ENCODE assay signal across 17 mouse cellular contexts in the genomic region with DNA sequence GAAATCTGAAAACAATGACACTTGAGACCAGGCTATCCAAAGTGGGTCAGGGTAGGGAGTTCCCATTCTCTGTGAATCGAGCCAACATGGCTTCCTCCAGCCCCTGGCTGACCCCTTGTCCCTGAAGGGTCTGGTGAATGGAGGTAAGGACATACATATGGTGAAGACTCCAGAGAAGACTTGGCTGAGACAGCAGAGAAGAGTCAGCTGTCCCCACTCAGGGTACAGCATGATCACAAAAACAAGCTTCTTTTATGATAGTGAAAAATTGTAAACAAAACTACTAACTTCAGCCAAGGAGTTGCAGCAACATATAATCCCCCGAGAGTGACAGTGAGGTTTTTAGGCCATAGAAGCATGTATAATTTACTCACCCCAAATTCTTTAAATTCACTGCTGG. TPM values are rescaled to one million over a fixed set of nuclear protein-coding genes. Genes with fewer than 3 reads are reported as not detected.
DNase-seq lines count a peak whose midpoint lies in the region; ATAC-seq and TF ChIP-seq lines count a peak whose summit lies in the region.
"Had no signal": no experiment of that assay in that cellular context is flagged by ENCODE, and none has a peak within 500 bp of the region (broad histone marks: within the 10 kb centered on the region; RNA-seq: fewer than 3 reads in every experiment).

No protein-coding gene starts in this region.

- H3K27me3 ChIP-seq in heart, adult 2 months (ENCODE audit: control insufficient read depth, insufficient read depth, low read length) = no peaks in the 10 kb centered on the region
- H3K27me3 ChIP-seq in intestine, embryonic 16.5 days (replicated peaks; ENCODE audit: control insufficient read depth, insufficient read depth, low read length) = no peaks in the 10 kb centered on the region
- H3K27me3 ChIP-seq: CH12.LX; midbrain, embryonic 15.5 days had no signal

- 60% methylated on average over 2 of the region's 2 CpGs for WGBS in heart, adult 2 months
- 49% methylated on average over 2 of the region's 2 CpGs for WGBS in intestine, embryonic 16.5 days

- DNase-seq in heart, adult 2 months = peak; percentile 26 to 36
- DNase-seq in heart, postnatal 4 days = no peak
- peak; percentile 42 for DNase-seq in kidney, postnatal 14 days
- DNase-seq in kidney, adult 11 months = no peak
- DNase-seq in lung, postnatal 4 days = peak; percentile 13 to 59
- no peak for DNase-seq in neural tube, embryonic 10.5 days (ENCODE audit: extremely low spot score, low spot score)
- DNase-seq: adrenal gland, adult 8-10 months; cerebellum, adult 11-12 months; cerebellum, postnatal 25 days; gastrocnemius, postnatal 10 days; layer of hippocampus, adult 9-11 months; right cerebral cortex, adult 18-20 months had no signal

- H3K27ac ChIP-seq in heart, adult 2 months = no peak overlapping the region
- H3K27ac ChIP-seq in intestine, embryonic 16.5 days (ENCODE audit: low read length) = peak overlapping the region; percentile 64; the same call in 1 of the 2 replicates
- H3K27ac ChIP-seq: liver, embryonic 14.5 days; midbrain, embryonic 15.5 days had no signal

- H3K9ac ChIP-seq in heart, adult 2 months (ENCODE audit: low read depth, low read length) = no peak overlapping the region
- H3K9ac ChIP-seq in intestine, embryonic 16.5 days (ENCODE audit: low read depth, low read length) = no peak overlapping the region
- H3K9ac ChIP-seq: liver, embryonic 14.5 days; midbrain, embryonic 15.5 days had no signal

- peak; percentile 58 for ATAC-seq in intestine, embryonic 16.5 days
- ATAC-seq: inflammation-experienced regulatory T-cells, adult 6 months; midbrain, embryonic 15.5 days had no signal

- H3K4me1 ChIP-seq in heart, adult 2 months (ENCODE audit: control insufficient read depth, insufficient read depth, low read length) = no peaks in the 10 kb centered on the region
- H3K4me1 ChIP-seq in intestine, embryonic 16.5 days (ENCODE audit: control insufficient read depth, insufficient read depth, low read length) = peaks cover 6% of the 10 kb centered on the region; the same call in 1 of the 2 replicates
- H3K4me1 ChIP-seq: midbrain, embryonic 15.5 days had no signal

- no peaks in the 10 kb centered on the region for H3K9me3 ChIP-seq in intestine, embryonic 16.5 days (ENCODE audit: control insufficient read depth, low read length)
- H3K9me3 ChIP-seq: midbrain, embryonic 15.5 days had no signal

- TF ChIP-seq EP300 in heart, adult 2 months (IDR thresholded peaks at IDR 0.05; ENCODE audit: insufficient read depth, low read depth, low read length) = no peak

- TF ChIP-seq POLR2A in heart, adult 2 months (IDR thresholded peaks at IDR 0.05; ENCODE audit: insufficient read depth, low read depth, low read length) = no peak

- H3K36me3 ChIP-seq in heart, adult 2 months (ENCODE audit: control insufficient read depth, insufficient read depth, low read length) = no peaks in the 10 kb centered on the region
- H3K36me3 ChIP-seq in intestine, embryonic 16.5 days (ENCODE audit: control insufficient read depth, insufficient read depth, low read length) = no peaks in the 10 kb centered on the region
- H3K36me3 ChIP-seq: midbrain, embryonic 15.5 days had no signal

- H3K4me3 ChIP-seq in heart, adult 2 months = no peak overlapping the region
- no peak overlapping the region for H3K4me3 ChIP-seq in intestine, embryonic 16.5 days (ENCODE audit: low read length)
- H3K4me3 ChIP-seq: midbrain, embryonic 15.5 days had no signal

- intact Hi-C loops in heart, adult 2 months (cut with DNase I) = no loop called here

- H3K79me2 ChIP-seq in heart, adult 2 months (replicated peaks; ENCODE audit: control insufficient read depth, insufficient read depth, low read length) = no peaks in the 10 kb centered on the region

- H3K4me2 ChIP-seq in intestine, embryonic 16.5 days (ENCODE audit: low read depth, low read length) = no peak overlapping the region
- H3K4me2 ChIP-seq: midbrain, embryonic 15.5 days had no signal

- TF ChIP-seq CTCF in heart, adult 2 months (IDR thresholded peaks at IDR 0.05) = no peak

RNA-seq across cellular contexts. Expression of gene Thbs2, which starts 55.2 kb away (rescaled TPM):
- total RNA-seq in heart, adult 2 months (2021) = 10 to 100 TPM; 12.2 to 21.0 TPM
- polyA plus RNA-seq in heart, adult 2 months (2012; rRNA removed) = 10.8 and 22.0 TPM in 2 replicates
- 10 to 100 TPM; 66.5 to 74.1 TPM for total RNA-seq in heart, postnatal 4 days (2021)
- polyA plus RNA-seq in intestine, embryonic 16.5 days (2015; fragmentation: Nextera tagmentation; extraction: Ambion mirVana) = 49.6 and 55.1 TPM in 2 replicates

Comparison
In these comparisons a context has a peak if more than half of its experiments do, and no peak if none do; other contexts are left out.
1. DNase-seq: peak in heart, adult 2 months (2 of 2), kidney, postnatal 14 days (single experiment) and lung, postnatal 4 days (2 of 2); none in heart, postnatal 4 days (single experiment), kidney, adult 11 months (single experiment) and neural tube, embryonic 10.5 days (single experiment).